Mouse (Mus musculus) limb, embryonic 15.5 days (tissue): ENCODE measurements around the gene C1qtnf5. TPM values are rescaled to one million over a fixed set of nuclear protein-coding genes. Genes with fewer than 3 reads are reported as not detected.

ENCODE experiments used
- ATAC-seq: fragments of 200-750 bp; cut with Nextera tagmentation; 2 replicates; pipeline ENCODE4 v1.8.0; 2017; ENCODE audit warnings: low read depth, moderate TSS enrichment; ENCODE audit not compliant: insufficient number of reproducible peaks, low FRiP score, low TSS enrichment
- H3K27ac ChIP-seq: fragments of 300-500 bp; sonication (generic); 2 replicates; pipeline ENCODE4 v1.5.1; 2015; ENCODE audit warnings: moderate library complexity, mild to moderate bottlenecking, inconsistent platforms
- H3K27me3 ChIP-seq: fragments of 300-500 bp; sonication (generic); 2 replicates; pipeline ENCODE4 v1.6.1; 2015; ENCODE audit warnings: inconsistent platforms
- H3K36me3 ChIP-seq: fragments of 300-500 bp; sonication (generic); 2 replicates; pipeline ENCODE4 v1.6.1; 2015; ENCODE audit warnings: inconsistent platforms
- H3K4me1 ChIP-seq: fragments of 300-500 bp; sonication (generic); 2 replicates; pipeline ENCODE4 v1.6.1; 2015; ENCODE audit warnings: inconsistent platforms
- H3K4me2 ChIP-seq: fragments of 300-500 bp; sonication (generic); 2 replicates; pipeline ENCODE4 v1.6.1; 2015; ENCODE audit warnings: mild to moderate bottlenecking, inconsistent platforms
- H3K4me3 ChIP-seq: fragments of 300-500 bp; sonication (generic); 2 replicates; pipeline ENCODE4 v1.5.1; 2015; ENCODE audit warnings: mild to moderate bottlenecking, inconsistent platforms
- H3K9ac ChIP-seq: fragments of 300-500 bp; sonication (generic); 2 replicates; pipeline ENCODE4 v1.6.1; 2015; ENCODE audit warnings: inconsistent platforms
- H3K9me3 ChIP-seq: fragments of 300-500 bp; sonication (generic); 2 replicates; pipeline ENCODE4 v1.6.1; 2016; ENCODE audit warnings: inconsistent platforms
- WGBS: fragments of 180-500 bp; shearing (Covaris S2); methylation state at CpG from one replicate; pipeline ENCODE4 v1.1.7; 2015; 5-methylcytosine and 5-hydroxymethylcytosine counted together
- polyA plus RNA-seq: library from polyadenylated mRNA; unstranded; fragments of >200 nt; fragmentation: Nextera tagmentation; extraction: Ambion mirVana; gene quantifications from 2 replicates; pipeline ENCODE4 v1.2.1, GENCODE M21; 2015

The C1qtnf5 gene
- polyA plus RNA-seq, 1 experiment from 2014 or later = 8.5 TPM

DNA sequence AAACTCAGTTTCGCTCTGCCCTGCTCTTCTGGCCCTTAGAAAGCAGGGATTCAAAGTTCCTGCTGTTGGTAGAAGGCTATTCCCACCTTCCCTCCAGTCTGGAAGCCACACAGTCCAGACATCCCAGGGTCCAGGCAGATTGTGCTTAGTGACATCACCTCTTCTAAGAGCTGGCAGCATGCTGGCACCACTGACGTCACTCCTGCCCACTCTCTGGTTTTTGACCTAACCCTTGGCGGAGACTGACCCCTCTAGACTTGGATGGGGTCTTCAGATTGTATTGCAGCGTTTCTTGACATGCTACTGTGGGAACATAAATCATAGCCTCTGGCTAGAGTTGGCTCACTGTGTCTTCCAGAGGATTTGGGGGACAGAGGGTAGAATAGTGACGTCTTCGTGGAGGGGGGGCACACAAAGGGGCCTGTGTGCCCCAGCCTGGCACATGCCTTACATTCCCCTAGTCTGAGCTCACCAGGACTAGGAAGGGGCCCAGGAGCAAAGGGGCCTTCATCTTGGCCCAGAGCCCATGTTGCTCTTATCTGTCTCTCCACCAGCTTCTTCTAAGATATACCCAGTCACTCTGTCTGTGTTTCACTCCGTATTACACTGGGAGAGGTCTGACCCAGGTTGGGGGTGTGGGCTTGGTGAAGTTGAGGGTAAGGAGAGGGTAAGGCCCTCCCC is 28.8 kb downstream of the C1qtnf5 start:
- H3K36me3 ChIP-seq = peaks cover 40% of the 10 kb centered on the region
- 40% methylated on average over 7 of the region's 7 CpGs for WGBS
- no peaks in the 10 kb centered on the region for H3K9me3 ChIP-seq
- H3K27ac ChIP-seq = peak overlapping the region; percentile 86
- peak overlapping the region; percentile 87 for H3K4me2 ChIP-seq
- H3K27me3 ChIP-seq = peaks cover 10% of the 10 kb centered on the region; the same call in 1 of the 2 replicates
- H3K9ac ChIP-seq = no peak overlapping the region
- peaks cover 43% of the 10 kb centered on the region for H3K4me1 ChIP-seq
- H3K4me3 ChIP-seq = peak overlapping the region; percentile 64
- ATAC-seq = peak; percentile 35; the same call in 1 of the 2 replicates

GRCm38 (mm10) chr9:44137846-44138245 is 30.8 kb downstream of the C1qtnf5 start:
- ATAC-seq = no peak
- H3K27ac ChIP-seq = no peak overlapping the region
- no peak overlapping the region for H3K9ac ChIP-seq
- peaks cover 39% of the 10 kb centered on the region for H3K4me1 ChIP-seq
- H3K27me3 ChIP-seq = peaks cover 3% of the 10 kb centered on the region; the same call in 1 of the 2 replicates
- H3K4me2 ChIP-seq = no peak overlapping the region
- 64% methylated on average over 4 of the region's 4 CpGs for WGBS
- no peak overlapping the region for H3K4me3 ChIP-seq
- peaks cover 54% of the 10 kb centered on the region for H3K36me3 ChIP-seq
- no peaks in the 10 kb centered on the region for H3K9me3 ChIP-seq

GRCm38 (mm10) chr9:44141951-44142350 is 34.9 kb downstream of the C1qtnf5 start:
- Histone ChIP-seq H3K36me3 (peaks cover 72% of the 10 kb centered on the region), H3K27ac (no peak overlapping the region), H3K9ac (no peak overlapping the region), H3K27me3 (no peaks in the 10 kb centered on the region), H3K4me3 (no peak overlapping the region), H3K9me3 (no peaks in the 10 kb centered on the region), H3K4me2 (no peak overlapping the region), H3K4me1 (no peaks in the 10 kb centered on the region)
- WGBS = 54% methylated on average over 5 of the region's 5 CpGs
- ATAC-seq = no peak

DNA sequence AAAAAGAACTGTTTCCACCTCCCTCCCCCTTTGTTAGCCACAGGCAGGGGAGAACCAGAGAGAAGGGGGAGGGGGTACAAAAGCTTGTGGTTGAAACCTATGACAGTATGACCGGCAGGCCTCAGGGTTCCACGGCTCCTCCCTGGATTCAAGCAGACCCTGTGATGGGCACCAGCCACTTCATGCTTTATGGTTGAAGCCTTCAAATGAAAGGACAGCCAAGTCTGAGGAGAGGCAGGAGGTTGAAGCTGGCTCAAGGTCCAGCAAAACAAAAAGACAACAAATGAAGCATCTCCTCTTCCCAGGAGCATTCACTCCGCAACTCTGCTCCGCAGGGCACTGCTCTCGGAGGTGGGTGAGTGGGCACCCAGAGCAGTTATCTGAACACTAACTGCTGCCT is 36.4 kb downstream of the C1qtnf5 start:
- Histone ChIP-seq H3K27ac (no peak overlapping the region), H3K9me3 (no peaks in the 10 kb centered on the region), H3K4me3 (no peak overlapping the region), H3K9ac (no peak overlapping the region), H3K4me1 (no peaks in the 10 kb centered on the region), H3K36me3 (peaks cover 62% of the 10 kb centered on the region), H3K27me3 (no peaks in the 10 kb centered on the region), H3K4me2 (no peak overlapping the region)
- WGBS = 91% methylated on average over 5 of the region's 5 CpGs
- ATAC-seq = no peak

DNA sequence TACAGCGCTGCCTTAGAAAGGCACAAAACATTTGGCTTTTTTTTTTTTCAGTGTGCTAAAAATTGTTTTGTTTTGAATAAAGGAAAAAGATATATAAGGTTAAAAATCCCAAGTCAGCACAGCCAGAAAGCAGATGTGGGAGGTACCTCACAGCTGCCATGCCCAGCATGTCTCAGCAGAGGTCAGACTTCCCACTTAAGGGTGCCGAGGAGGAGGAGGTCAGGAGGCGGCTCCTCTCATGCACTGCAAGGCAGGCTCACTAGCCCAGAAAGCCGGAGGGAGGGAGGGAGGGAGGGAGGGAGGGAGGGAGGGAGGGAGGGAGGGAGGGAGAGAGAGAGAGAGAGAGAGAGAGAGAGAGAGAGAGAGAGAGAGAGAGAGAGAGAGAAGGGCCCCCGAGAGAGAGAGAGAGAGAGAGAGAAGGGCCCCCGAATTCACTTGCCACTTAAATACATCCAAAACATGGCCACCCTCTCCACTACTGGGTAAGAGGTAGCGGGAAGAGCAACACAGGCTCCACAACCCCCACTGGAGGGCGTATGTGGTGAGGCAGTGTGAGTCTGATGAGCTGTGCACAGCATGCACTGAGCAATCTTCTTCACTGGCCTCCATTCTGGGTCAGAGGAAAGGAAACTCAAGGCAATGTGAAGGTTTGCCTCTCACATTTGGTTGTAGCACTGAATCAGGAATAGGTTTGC is 37.1 kb downstream of the C1qtnf5 start:
- H3K4me1 ChIP-seq = no peaks in the 10 kb centered on the region
- WGBS = 42% methylated on average over 7 of the region's 8 CpGs
- H3K36me3 ChIP-seq = peaks cover 56% of the 10 kb centered on the region
- H3K27ac ChIP-seq = no peak overlapping the region
- no peak overlapping the region for H3K4me3 ChIP-seq
- H3K27me3 ChIP-seq = no peaks in the 10 kb centered on the region
- no peak overlapping the region for H3K4me2 ChIP-seq
- no peak overlapping the region for H3K9ac ChIP-seq
- H3K9me3 ChIP-seq = no peaks in the 10 kb centered on the region
- no peak for ATAC-seq

DNA sequence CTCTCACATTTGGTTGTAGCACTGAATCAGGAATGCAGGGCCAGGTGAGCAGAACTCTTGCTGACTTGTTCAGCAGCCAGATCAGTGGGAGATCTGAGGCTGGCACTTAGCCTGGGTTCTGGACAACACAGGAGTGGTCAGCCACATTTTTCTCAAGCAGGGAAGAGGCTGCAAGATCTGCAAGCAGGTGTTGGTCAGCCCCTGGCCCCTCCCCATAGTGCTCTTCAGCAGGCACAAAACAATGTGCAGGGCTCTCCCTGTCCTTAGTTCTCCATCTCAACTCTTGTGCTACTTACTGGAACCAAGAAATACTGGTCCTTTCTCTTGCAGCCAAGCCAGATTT is 37.6 kb downstream of the C1qtnf5 start:
- no peaks in the 10 kb centered on the region for H3K4me1 ChIP-seq
- ATAC-seq = no peak
- H3K27ac ChIP-seq = no peak overlapping the region
- peaks cover 56% of the 10 kb centered on the region for H3K36me3 ChIP-seq
- H3K9ac ChIP-seq = no peak overlapping the region
- no peaks in the 10 kb centered on the region for H3K9me3 ChIP-seq
- H3K27me3 ChIP-seq = no peaks in the 10 kb centered on the region
- no peak overlapping the region for H3K4me2 ChIP-seq
- H3K4me3 ChIP-seq = no peak overlapping the region

DNA sequence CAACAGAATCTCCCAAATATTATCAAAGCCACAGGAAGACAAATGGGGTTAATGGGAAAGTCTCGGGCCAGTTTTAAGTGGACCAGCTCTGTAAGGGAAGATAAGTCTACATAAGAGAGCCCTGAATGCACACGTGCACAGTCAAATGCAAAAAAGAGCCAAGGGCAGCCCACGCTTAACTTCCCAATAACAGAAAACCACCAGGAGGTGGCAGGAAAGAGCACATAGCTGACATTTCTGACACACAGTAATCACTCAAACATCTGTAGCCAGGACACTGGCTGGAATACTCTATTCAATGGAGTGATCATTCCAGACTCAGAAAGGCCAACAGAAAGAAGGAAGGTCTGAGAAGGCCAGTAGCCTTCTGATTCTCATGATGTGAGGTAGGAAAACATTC is 40.2 kb downstream of the C1qtnf5 start:
- peaks cover 55% of the 10 kb centered on the region for H3K36me3 ChIP-seq
- 54% methylated on average over 3 of the region's 3 CpGs for WGBS

More for the DNA sequence above, 40.2 kb downstream of the C1qtnf5 start:
- no peaks in the 10 kb centered on the region for H3K27me3 ChIP-seq
- H3K9ac ChIP-seq = no peak overlapping the region
- H3K9me3 ChIP-seq = no peaks in the 10 kb centered on the region
- ATAC-seq = no peak
- no peak overlapping the region for H3K27ac ChIP-seq
- no peaks in the 10 kb centered on the region for H3K4me1 ChIP-seq
- no peak overlapping the region for H3K4me2 ChIP-seq
- no peak overlapping the region for H3K4me3 ChIP-seq

Other genes starting within 250 kb of the C1qtnf5 start
- gene Thy1, start 63.9 kb upstream of the C1qtnf5 start, polyA plus RNA-seq = 14.0 and 18.8 TPM in 2 replicates
- gene Usp2, start 40.2 kb upstream of the C1qtnf5 start, polyA plus RNA-seq = 22.5 and 41.2 TPM in 2 replicates
- gene Mfrp, start 5.5 kb upstream of the C1qtnf5 start, polyA plus RNA-seq = 0.10 and 0.20 TPM in 2 replicates
- 0.27 and 0.28 TPM in 2 replicates for gene Gm49380, start 6.3 kb downstream of the C1qtnf5 start, polyA plus RNA-seq
- gene Rnf26, start 6.3 kb downstream of the C1qtnf5 start, polyA plus RNA-seq = 61.9 and 70.5 TPM in 2 replicates
- 41.5 and 47.3 TPM in 2 replicates for gene Mcam, start 27.2 kb downstream of the C1qtnf5 start, polyA plus RNA-seq
- gene Cbl, start 126.8 kb downstream of the C1qtnf5 start, polyA plus RNA-seq = 14.5 and 15.6 TPM in 2 replicates
- gene Ccdc153, start 133.4 kb downstream of the C1qtnf5 start, polyA plus RNA-seq = not detected in 2 replicates
- gene Pdzd3, start 144.2 kb downstream of the C1qtnf5 start, polyA plus RNA-seq = 0.26 TPM in 1 of 2 replicates, not detected in the other
- 12.5 and 12.7 TPM in 2 replicates for gene Nlrx1, start 161.4 kb downstream of the C1qtnf5 start, polyA plus RNA-seq
- gene Abcg4, start 181.4 kb downstream of the C1qtnf5 start, polyA plus RNA-seq = 6.2 and 6.4 TPM in 2 replicates
- gene Hinfp, start 198.4 kb downstream of the C1qtnf5 start, polyA plus RNA-seq = 24.2 and 24.9 TPM in 2 replicates
- gene C2cd2l, start 213.0 kb downstream of the C1qtnf5 start, polyA plus RNA-seq = 6.9 and 7.1 TPM in 2 replicates
- gene Dpagt1, start 218.8 kb downstream of the C1qtnf5 start, polyA plus RNA-seq = 37.7 and 38.0 TPM in 2 replicates
- 252 and 254 TPM in 2 replicates for gene H2afx, start 227.4 kb downstream of the C1qtnf5 start, polyA plus RNA-seq
- 88.7 and 95.1 TPM in 2 replicates for gene Hmbs, start 237.0 kb downstream of the C1qtnf5 start, polyA plus RNA-seq